Mouse (Mus musculus): ENCODE measurements around the gene Nol7.

DNA sequence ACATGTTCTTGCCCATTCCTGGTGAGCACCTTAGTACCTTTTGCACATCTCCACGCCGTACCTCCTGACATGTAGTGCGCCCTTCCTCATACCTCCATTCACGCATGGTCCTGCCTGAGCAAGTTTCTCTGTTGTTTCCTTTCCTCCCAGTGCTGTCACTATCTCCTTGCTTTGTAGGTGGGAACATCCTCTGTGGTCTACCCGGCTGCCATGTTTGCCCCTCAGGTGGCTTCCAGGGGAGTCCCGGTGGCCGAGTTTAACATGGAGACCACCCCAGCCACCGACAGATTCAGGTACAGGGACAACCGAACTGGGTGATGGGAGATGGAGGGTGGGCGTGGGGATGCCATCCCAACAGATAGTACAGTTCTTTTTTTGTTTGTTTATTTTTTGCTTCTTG is 12.9 kb upstream of the Nol7 start:
- TF ChIP-seq MAFK (IDR thresholded peaks at IDR 0.05; ENCODE audit: insufficient read depth, low read depth, low read length) (no peak), HCFC1 (IDR thresholded peaks at IDR 0.05; ENCODE audit: borderline replicate concordance, insufficient read depth, low read length) (no peak), ZC3H11A (IDR thresholded peaks at IDR 0.05; ENCODE audit: borderline replicate concordance, low read depth, low read length) (no peak)
